Mouse (Mus musculus) CH12.LX (cell line): ENCODE measurements around the gene Csk. TPM values are rescaled to one million over a fixed set of nuclear protein-coding genes. Genes with fewer than 3 reads are reported as not detected.

Experiments
- DNase-seq: peaks from one replicate; pipeline ENCODE4 v3.0.0-alpha.2; 2013; ENCODE audit errors: extremely low read depth
- H3K27ac ChIP-seq: 2 replicates; pipeline ENCODE4 v1.5.1; 2012; ENCODE audit warnings: low read depth, mild to moderate bottlenecking, control low read depth, moderate library complexity; ENCODE audit not compliant: insufficient read depth
- H3K27me3 ChIP-seq: replicated peaks from 2 replicates; pipeline ENCODE3; 2012; ENCODE audit warnings: inconsistent platforms
- H3K36me3 ChIP-seq, 2 experiments: replicated peaks in 1 of 2; 2 replicates each; pipeline versions ENCODE3 to v1.6.1; 2012; ENCODE audit warnings: inconsistent platforms in 1 of 2, low read length in 1 of 2, mild to moderate bottlenecking in 1 of 2, mixed read lengths in 1 of 2, moderate library complexity in 1 of 2; ENCODE audit not compliant: control insufficient read depth in 1 of 2, insufficient read depth in 1 of 2
- H3K4me1 ChIP-seq, 2 experiments: 2 replicates each; pipeline ENCODE4 v1.6.1; 2012; ENCODE audit warnings: inconsistent platforms in 1 of 2, moderate library complexity in 1 of 2; ENCODE audit not compliant: insufficient read depth in 2 of 2, control insufficient read depth in 1 of 2
- H3K4me2 ChIP-seq: 2 replicates; pipeline ENCODE4 v1.6.1; 2012; ENCODE audit warnings: low read depth, mild to moderate bottlenecking, control low read depth; ENCODE audit not compliant: poor library complexity, insufficient read depth, severe bottlenecking
- H3K4me3 ChIP-seq, 3 experiments: fragments of 150-350 bp in 1 of 3; sonication (generic) in 1 of 3; replicated peaks in 1 of 3; 2 replicates each; pipeline versions ENCODE3 to v1.5.1; 2011 to 2012; ENCODE audit warnings: low read depth in 2 of 3, low read length in 2 of 3, mild to moderate bottlenecking in 2 of 3, moderate library complexity in 2 of 3, control low read depth in 1 of 3, improper control_type of control experiment in 1 of 3, inconsistent platforms in 1 of 3, mixed read lengths in 1 of 3; ENCODE audit not compliant: poor library complexity in 1 of 3
- H3K79me2 ChIP-seq: replicated peaks from 2 replicates; pipeline ENCODE4 v1.6.1; 2012; ENCODE audit warnings: mild to moderate bottlenecking, moderate library complexity; ENCODE audit not compliant: control insufficient read depth, poor library complexity, insufficient read depth, severe bottlenecking; ENCODE audit errors: extremely low read depth
- H3K9ac ChIP-seq: 2 replicates; pipeline ENCODE4 v1.6.1; 2012; ENCODE audit warnings: low read depth, mild to moderate bottlenecking, control low read depth, moderate library complexity; ENCODE audit not compliant: insufficient read depth
- H3K9me3 ChIP-seq: replicated peaks from 2 replicates; pipeline ENCODE3; 2012; ENCODE audit warnings: low read length, inconsistent platforms, mixed read lengths
- BHLHE40 ChIP-seq: IDR thresholded peaks from 2 replicates; pipeline ENCODE4 v1.6.1; 2011; ENCODE audit warnings: mild to moderate bottlenecking, low read depth, low read length, improper control_type of control experiment
- CHD1 ChIP-seq: IDR thresholded peaks from 2 replicates; pipeline ENCODE4 v1.6.1; 2012; ENCODE audit warnings: low read depth, low read length, improper control_type of control experiment, inconsistent platforms
- CHD2 ChIP-seq: IDR thresholded peaks from 2 replicates; pipeline ENCODE4 v1.6.1; 2011; ENCODE audit warnings: low read length, improper control_type of control experiment
- CTCF ChIP-seq, 2 experiments: IDR thresholded peaks in 1 of 2; conservative IDR thresholded peaks in 1 of 2; 2 replicates each; pipeline ENCODE4 v1.5.1; 2011 to 2012; ENCODE audit warnings: low read depth in 2 of 2, low read length in 2 of 2, improper control_type of control experiment in 1 of 2, inconsistent platforms in 1 of 2, mild to moderate bottlenecking in 1 of 2, moderate library complexity in 1 of 2
- E2F4 ChIP-seq: IDR thresholded peaks from 2 replicates; pipeline ENCODE4 v1.6.1; 2011; ENCODE audit warnings: low read depth, low read length, improper control_type of control experiment; ENCODE audit not compliant: insufficient replicate concordance
- ELF1 ChIP-seq: IDR thresholded peaks from 2 replicates; pipeline ENCODE4 v1.6.1; 2014; ENCODE audit warnings: low read depth, mild to moderate bottlenecking, inconsistent platforms, low read length, improper control_type of control experiment
- EP300 ChIP-seq: IDR thresholded peaks from 2 replicates; pipeline ENCODE4 v1.6.1; 2011; ENCODE audit warnings: low read length, improper control_type of control experiment
- GABPA ChIP-seq: IDR thresholded peaks from 2 replicates; pipeline ENCODE4 v1.6.1; 2012; ENCODE audit warnings: low read depth, low read length, improper control_type of control experiment, inconsistent platforms; ENCODE audit not compliant: insufficient replicate concordance
- IRF4 ChIP-seq: IDR thresholded peaks from 2 replicates; pipeline ENCODE4 v1.6.1; 2014; ENCODE audit warnings: low read depth, mild to moderate bottlenecking, inconsistent platforms, low read length, improper control_type of control experiment
- JUN ChIP-seq: IDR thresholded peaks from 2 replicates; pipeline ENCODE4 v1.6.1; 2011; ENCODE audit warnings: low read depth, mild to moderate bottlenecking, low read length, improper control_type of control experiment, moderate library complexity; ENCODE audit not compliant: insufficient read depth
- KAT2A ChIP-seq: IDR thresholded peaks from 2 replicates; pipeline ENCODE4 v1.6.1; 2012; ENCODE audit warnings: low read length, improper control_type of control experiment, inconsistent platforms; ENCODE audit not compliant: insufficient replicate concordance
- MAFK ChIP-seq: IDR thresholded peaks from 2 replicates; pipeline ENCODE4 v1.6.1; 2011; ENCODE audit warnings: low read length, improper control_type of control experiment; ENCODE audit not compliant: insufficient replicate concordance
- MAX ChIP-seq: IDR thresholded peaks from 2 replicates; pipeline ENCODE4 v1.6.1; 2011; ENCODE audit warnings: low read length, improper control_type of control experiment
- MAZ ChIP-seq: IDR thresholded peaks from 2 replicates; pipeline ENCODE4 v1.6.1; 2012; ENCODE audit warnings: low read depth, mild to moderate bottlenecking, inconsistent platforms, low read length, improper control_type of control experiment, moderate library complexity
- MEF2A ChIP-seq: IDR thresholded peaks from 2 replicates; pipeline ENCODE4 v1.6.1; 2014; ENCODE audit warnings: low read depth, mild to moderate bottlenecking, inconsistent platforms, low read length, improper control_type of control experiment, borderline replicate concordance
- MXI1 ChIP-seq: IDR thresholded peaks from 2 replicates; pipeline ENCODE4 v1.6.1; 2011; ENCODE audit warnings: mild to moderate bottlenecking, low read depth, low read length, improper control_type of control experiment
- NELFE ChIP-seq: IDR thresholded peaks from 2 replicates; pipeline ENCODE4 v1.6.1; 2011; ENCODE audit warnings: low read depth, low read length, improper control_type of control experiment
- NRF1 ChIP-seq: IDR thresholded peaks from 2 replicates; pipeline ENCODE4 v1.6.1; 2014; ENCODE audit warnings: low read depth, mild to moderate bottlenecking, inconsistent platforms, low read length, improper control_type of control experiment, moderate library complexity
- PAX5 ChIP-seq: IDR thresholded peaks from 2 replicates; pipeline ENCODE4 v1.6.1; 2012; ENCODE audit warnings: low read length, inconsistent platforms, mixed read lengths
- POLR2A ChIP-seq: IDR thresholded peaks from 2 replicates; pipeline ENCODE4 v1.6.1; 2011; ENCODE audit warnings: low read depth, mild to moderate bottlenecking, improper control_type of control experiment, low read length
- RAD21 ChIP-seq: IDR thresholded peaks from 2 replicates; pipeline ENCODE4 v1.6.1; 2011; ENCODE audit warnings: low read depth, mild to moderate bottlenecking, low read length, improper control_type of control experiment, moderate library complexity
- RCOR1 ChIP-seq: conservative IDR thresholded peaks from 2 replicates; pipeline ENCODE4 v1.6.1; 2012; ENCODE audit warnings: low read depth, mild to moderate bottlenecking, inconsistent platforms, low read length, improper control_type of control experiment
- SIN3A ChIP-seq: IDR thresholded peaks from 2 replicates; pipeline ENCODE4 v1.6.1; 2012; ENCODE audit warnings: low read length, improper control_type of control experiment, inconsistent platforms
- SMC3 ChIP-seq: IDR thresholded peaks from 2 replicates; pipeline ENCODE4 v1.6.1; 2011; ENCODE audit warnings: low read depth, low read length, improper control_type of control experiment
- TBP ChIP-seq: conservative IDR thresholded peaks from 2 replicates; pipeline ENCODE4 v1.6.1; 2011; ENCODE audit warnings: low read depth, low read length, improper control_type of control experiment
- TCF12 ChIP-seq: IDR thresholded peaks from 2 replicates; pipeline ENCODE4 v1.6.1; 2014; ENCODE audit warnings: low read depth, mild to moderate bottlenecking, inconsistent platforms, low read length, improper control_type of control experiment
- UBTF ChIP-seq: IDR thresholded peaks from 2 replicates; pipeline ENCODE4 v1.6.1; 2012; ENCODE audit warnings: low read depth, mild to moderate bottlenecking, inconsistent platforms, low read length, improper control_type of control experiment, moderate library complexity
- USF1 ChIP-seq: IDR thresholded peaks from 2 replicates; pipeline ENCODE4 v1.6.1; 2014; ENCODE audit warnings: low read depth, mild to moderate bottlenecking, inconsistent platforms, low read length, improper control_type of control experiment
- USF2 ChIP-seq: conservative IDR thresholded peaks from 2 replicates; pipeline ENCODE4 v1.6.1; 2011; ENCODE audit warnings: low read depth, low read length, improper control_type of control experiment
- ZC3H11A ChIP-seq: IDR thresholded peaks from 2 replicates; pipeline ENCODE4 v1.6.1; 2012; ENCODE audit warnings: low read depth, mild to moderate bottlenecking, inconsistent platforms, low read length, improper control_type of control experiment
- ZMIZ1 ChIP-seq: IDR thresholded peaks from 2 replicates; pipeline ENCODE4 v1.6.1; 2012; ENCODE audit warnings: low read depth, mild to moderate bottlenecking, inconsistent platforms, low read length, improper control_type of control experiment
- ZNF384 ChIP-seq: IDR thresholded peaks from 2 replicates; pipeline ENCODE4 v1.6.1; 2012; ENCODE audit warnings: low read depth, low read length, improper control_type of control experiment, inconsistent platforms
- dilution Hi-C: fragments of 300-500 bp; cut with MboI; formaldehyde crosslinking; loops from 2 replicates; pipeline ENCODE4 v1.14.3; 2020; ENCODE audit warnings: low sequenced_read_pairs; ENCODE audit not compliant: extremely low pct_unique_long_range_greater_than_20kb, extremely low pct_ligation_motif_present
- in situ Hi-C: fragments of 300-500 bp; cut with MboI; formaldehyde crosslinking; loops from 3 replicates; pipeline ENCODE4 v1.14.3; 2019; ENCODE audit warnings: low sequenced_read_pairs, low pct_ligation_motif_present, low pct_unique_long_range_greater_than_20kb, mixed read lengths
- polyA plus RNA-seq: library from polyadenylated mRNA; unstranded; fragments of >175 nt; gene quantifications from 2 replicates; pipeline ENCODE4 v1.2.1, GENCODE M21; 2012; ENCODE audit warnings: low read depth; ENCODE audit not compliant: insufficient read length
- total RNA-seq, 2 experiments: library from RNA; depleted of rRNA; stranded (reverse); fragments of 300-350 nt in 1 of 2; fragments of >200 nt in 1 of 2; gene quantifications; 2 replicates each; pipeline ENCODE4 v1.2.3; 2012 to 2014

Csk gene
- total and polyA plus RNA-seq, 3 experiments: 111 to 153 (median 111) TPM

DNA sequence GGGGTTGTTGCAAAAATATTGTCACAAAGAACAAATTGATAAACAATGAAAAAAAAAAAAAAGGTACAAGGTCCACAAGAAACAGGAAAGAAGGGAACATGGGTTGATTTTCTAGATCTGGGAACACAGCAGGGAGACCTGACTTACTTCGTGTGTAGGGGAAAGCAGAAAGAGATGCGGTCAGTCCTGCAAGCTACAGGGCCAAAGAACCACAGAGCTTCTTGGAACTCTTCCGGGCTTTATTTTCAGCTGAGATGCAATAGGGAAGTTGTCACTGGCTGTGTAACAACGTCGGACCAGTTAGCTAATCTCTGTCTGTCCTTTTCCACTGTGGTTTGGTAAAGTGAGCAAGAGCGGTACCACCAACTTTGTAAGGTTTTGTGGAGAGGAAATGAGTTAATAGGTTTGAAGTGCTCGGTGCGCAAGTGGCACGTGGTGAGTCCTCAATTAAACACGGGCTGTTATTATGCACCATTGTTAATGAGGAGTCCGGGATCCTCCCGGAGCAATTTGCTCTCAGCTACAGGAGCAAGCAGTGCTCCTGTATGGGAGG is 6.8 kb downstream of the Csk start (continued):
- TF ChIP-seq ZMIZ1: no peak
- no peak for TF ChIP-seq GABPA
- no peak for TF ChIP-seq JUN
- TF ChIP-seq UBTF: no peak
- TF ChIP-seq MAX: peak; percentile 93
- no peak for TF ChIP-seq MAFK
- no peak for TF ChIP-seq USF2
- peak; percentile 54; the same call in 1 of the 2 replicates for TF ChIP-seq MEF2A
- no peak for TF ChIP-seq ZC3H11A
- TF ChIP-seq RAD21: no peak
- no peak for TF ChIP-seq CTCF (conservative IDR thresholded peaks at IDR 0.05 in 1 of 2, IDR thresholded peaks at IDR 0.05 in 1 of 2; ENCODE audit: low read depth in 2 of 2, low read length in 2 of 2)
- 0 out of 2 replicates have a peak, but pooled peaks have one; percentile 46 for TF ChIP-seq E2F4
- peak; percentile 53; the same call in 1 of the 2 replicates for TF ChIP-seq IRF4
- TF ChIP-seq, all 38 proteins: peak for 17

GRCm38 (mm10) chr9:57644944-57645893 is 8.2 kb downstream of the Csk start:
- H3K27ac ChIP-seq: peak overlapping the region; percentile 96
- H3K79me2 ChIP-seq: peaks cover 43% of the 10 kb centered on the region
- peak; percentile 83 for DNase-seq
- dilution Hi-C loops: no loop called here
- H3K27me3 ChIP-seq: no peaks in the 10 kb centered on the region
- H3K4me2 ChIP-seq: peak overlapping the region; percentile 68
- peak overlapping the region; percentile 86 to 95 (median 90) for H3K4me3 ChIP-seq
- no peaks in the 10 kb centered on the region for H3K9me3 ChIP-seq
- in situ Hi-C loops: no loop called here
- peak overlapping the region; percentile 92 for H3K9ac ChIP-seq
- H3K36me3 ChIP-seq: peaks cover 3 to 16% of the 10 kb centered on the region in 2 experiments
- peaks cover 20 to 58% of the 10 kb centered on the region in 2 experiments for H3K4me1 ChIP-seq
- peak; percentile 61; the same call in 1 of the 2 replicates for TF ChIP-seq BHLHE40
- peak; percentile 86 for TF ChIP-seq MAX
- no peak for TF ChIP-seq E2F4
- peak; percentile 80 for TF ChIP-seq SMC3
- peak; percentile 52; the same call in 1 of the 2 replicates for TF ChIP-seq MXI1
- TF ChIP-seq RCOR1: 0 out of 2 replicates have a peak, but pooled peaks have one; percentile 35
- peak; percentile 72 for TF ChIP-seq POLR2A
- TF ChIP-seq CTCF (conservative IDR thresholded peaks at IDR 0.05 in 1 of 2, IDR thresholded peaks at IDR 0.05 in 1 of 2; ENCODE audit: low read depth in 2 of 2, low read length in 2 of 2): peak; percentile 40 to 89; a peak in 3 of 4 replicates
- no peak for TF ChIP-seq MAFK
- TF ChIP-seq MAZ: peak; percentile 88
- TF ChIP-seq CHD1: no peak
- peak; percentile 89 for TF ChIP-seq CHD2
- peak; percentile 42; the same call in 1 of the 2 replicates for TF ChIP-seq ZMIZ1
- no peak for TF ChIP-seq KAT2A
- peak; percentile 54; the same call in 1 of the 2 replicates for TF ChIP-seq IRF4
- no peak for TF ChIP-seq USF2
- TF ChIP-seq ZC3H11A: peak; percentile 18; the same call in 1 of the 2 replicates
- no peak for TF ChIP-seq USF1
- TF ChIP-seq SIN3A: peak; percentile 76
- no peak for TF ChIP-seq ZNF384
- peak; percentile 64 for TF ChIP-seq RAD21
- no peak for TF ChIP-seq TBP
- peak; percentile 86 for TF ChIP-seq TCF12
- TF ChIP-seq NELFE: peak; percentile 63
- TF ChIP-seq UBTF: peak; percentile 97
- TF ChIP-seq PAX5: no peak
- TF ChIP-seq ELF1: peak; percentile 85
- peak; percentile 97 for TF ChIP-seq NRF1
- TF ChIP-seq EP300: 0 out of 2 replicates have a peak, but pooled peaks have one; percentile 27
